Mouse (Mus musculus) heart, postnatal 0 days (tissue): Measurements from ENCODE around the gene Rtcb. TPM values are rescaled to one million over a fixed set of nuclear protein-coding genes. Genes with fewer than 3 reads are reported as not detected.

Source experiments
- ATAC-seq: fragments of 200-750 bp; cut with Nextera tagmentation; 2 replicates; pipeline ENCODE4 v1.8.0; 2017; ENCODE audit warnings: low read depth, moderate number of reproducible peaks, moderate library complexity; ENCODE audit not compliant: insufficient read depth
- DNase-seq: peaks from one replicate; pipeline ENCODE4 v3.0.0-alpha.2; 2016; ENCODE audit warnings: low spot score
- H3K27ac ChIP-seq: fragments of 300-500 bp; sonication (generic); 2 replicates; pipeline ENCODE4 v1.5.1; 2014; ENCODE audit warnings: low read depth, mild to moderate bottlenecking
- H3K27me3 ChIP-seq: fragments of 300-500 bp; sonication (generic); 2 replicates; pipeline ENCODE4 v1.6.1; 2014; ENCODE audit warnings: low read length, mixed read lengths; ENCODE audit not compliant: control insufficient read depth, insufficient read depth
- H3K36me3 ChIP-seq: fragments of 300-500 bp; sonication (generic); replicated peaks from 2 replicates; pipeline ENCODE4 v1.6.1; 2014; ENCODE audit warnings: low read length, mixed read lengths; ENCODE audit not compliant: control insufficient read depth, insufficient read depth
- H3K4me1 ChIP-seq: fragments of 300-500 bp; sonication (generic); 2 replicates; pipeline ENCODE4 v1.6.1; 2014; ENCODE audit warnings: antibody characterized with exemption; ENCODE audit not compliant: control insufficient read depth, insufficient read depth
- H3K4me2 ChIP-seq: fragments of 300-500 bp; sonication (generic); 2 replicates; pipeline ENCODE4 v1.6.1; 2014; ENCODE audit warnings: low read depth, mild to moderate bottlenecking, low read length, moderate library complexity
- H3K4me3 ChIP-seq: fragments of 300-500 bp; sonication (generic); 2 replicates; pipeline ENCODE4 v1.5.1; 2014; ENCODE audit warnings: low read depth, low read length
- H3K9ac ChIP-seq: fragments of 300-500 bp; sonication (generic); replicated peaks from 2 replicates; pipeline ENCODE4 v1.6.1; 2014; ENCODE audit warnings: low read depth, low read length, mixed read lengths
- H3K9me3 ChIP-seq: fragments of 300-500 bp; sonication (generic); replicated peaks from 2 replicates; pipeline ENCODE4 v1.6.1; 2016; ENCODE audit warnings: low read length; ENCODE audit not compliant: control insufficient read depth
- CTCF ChIP-seq: IDR thresholded peaks from 2 replicates; pipeline ENCODE4 v1.5.1; 2016; ENCODE audit warnings: antibody characterized with exemption, control low read depth, low read depth
- EP300 ChIP-seq: IDR thresholded peaks from 2 replicates; pipeline ENCODE4 v1.6.1; 2016; ENCODE audit warnings: antibody characterized with exemption, low read depth
- WGBS: fragments of 180-500 bp; shearing (Covaris S2); extraction: QIAGEN DNeasy Blood & Tissue Kit; methylation state at CpG from one replicate; pipeline ENCODE4 v1.1.7; 2014; 5-methylcytosine and 5-hydroxymethylcytosine counted together
- polyA plus RNA-seq: library from polyadenylated mRNA; unstranded; fragments of >200 nt; fragmentation: Nextera tagmentation; extraction: Ambion mirVana; gene quantifications from 2 replicates; pipeline ENCODE4 v1.2.1, GENCODE M21; 2015
- total RNA-seq: library from RNA; depleted of rRNA; stranded (reverse); fragments of >200 nt; gene quantifications from 2 replicates; pipeline ENCODE4 v1.2.3, GENCODE M21; 2014; ENCODE audit warnings: low replicate concordance

Rtcb gene
- total and polyA plus RNA-seq, 2 experiments from 2014 or later, result 45.9 to 101 TPM

DNA sequence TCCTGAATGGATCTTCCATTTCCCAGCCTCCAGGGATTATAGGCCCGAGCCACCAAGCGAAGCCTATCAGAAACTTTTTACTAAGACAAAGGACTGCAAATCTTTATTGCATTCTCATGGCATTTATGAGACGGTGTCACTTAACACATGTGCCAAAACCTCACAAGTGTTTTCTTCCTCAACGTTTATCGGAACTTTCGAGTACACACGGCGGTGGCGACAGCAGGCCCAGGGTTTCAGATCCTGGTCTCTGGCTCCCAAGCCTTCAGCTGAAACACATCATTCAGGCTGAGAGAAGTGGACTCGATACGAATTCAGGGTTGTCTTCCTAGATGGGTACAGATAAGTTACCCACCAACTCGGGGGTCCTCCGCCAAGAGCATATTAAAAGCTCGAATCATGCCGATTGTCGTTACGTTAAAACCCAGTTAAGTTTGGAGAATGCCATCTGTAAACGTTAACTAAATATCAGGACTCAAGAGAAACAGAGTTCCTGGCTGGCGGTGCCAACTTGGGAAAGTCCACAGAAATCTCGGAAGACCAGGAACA lies 678 bp downstream of the Rtcb start:
- Histone ChIP-seq H3K4me2 (peak overlapping the region; percentile 89), H3K27ac (peak overlapping the region; percentile 82), H3K36me3 (peaks cover 26% of the 10 kb centered on the region), H3K9ac (peak overlapping the region; percentile 95), H3K9me3 (no peaks in the 10 kb centered on the region), H3K4me1 (peaks cover 4% of the 10 kb centered on the region; the same call in 1 of the 2 replicates), H3K4me3 (peak overlapping the region; percentile 92), H3K27me3 (no peaks in the 10 kb centered on the region)
- ATAC-seq (no peak), DNase-seq (no peak)
- TF ChIP-seq EP300, result no peak
- no peak for TF ChIP-seq CTCF
- 2% methylated on average over 20 of the region's 20 CpGs for WGBS

DNA sequence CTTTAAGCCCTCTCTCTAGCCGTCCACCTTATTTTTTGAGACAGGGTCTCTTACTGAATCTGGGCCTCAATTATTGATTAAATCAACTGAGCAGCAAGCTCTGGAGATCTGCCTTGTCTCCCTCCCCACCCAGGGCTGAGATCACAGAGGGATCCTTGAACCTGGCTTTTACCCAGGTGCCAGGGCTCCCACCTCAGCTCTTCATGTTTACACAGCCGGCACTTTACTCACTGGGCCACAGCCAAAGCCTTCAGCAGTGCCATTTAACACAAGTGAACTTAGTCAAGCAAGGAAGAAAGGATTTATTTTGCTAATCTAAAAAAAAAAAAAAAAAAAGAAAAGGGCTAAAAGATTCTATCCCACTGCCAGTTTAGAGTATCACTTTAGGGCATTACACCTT lies 3.2 kb downstream of the Rtcb start:
- no peak overlapping the region for H3K9ac ChIP-seq
- no peak for ATAC-seq
- H3K27ac ChIP-seq, result no peak overlapping the region
- DNase-seq, result no peak
- H3K4me3 ChIP-seq, result no peak overlapping the region
- H3K4me2 ChIP-seq, result no peak overlapping the region
- H3K4me1 ChIP-seq, result peaks cover 4% of the 10 kb centered on the region; the same call in 1 of the 2 replicates
- peaks cover 43% of the 10 kb centered on the region for H3K36me3 ChIP-seq
- TF ChIP-seq CTCF (no peak), EP300 (no peak)
- H3K27me3 ChIP-seq, result no peaks in the 10 kb centered on the region
- no peaks in the 10 kb centered on the region for H3K9me3 ChIP-seq
- 68% methylated on average over 2 of the region's 2 CpGs for WGBS

- WGBS, result 63% methylated on average over 3 of the region's 3 CpGs
- Histone ChIP-seq H3K9me3 (no peaks in the 10 kb centered on the region), H3K9ac (no peak overlapping the region), H3K27me3 (no peaks in the 10 kb centered on the region), H3K36me3 (peaks cover 53% of the 10 kb centered on the region), H3K4me3 (no peak overlapping the region), H3K27ac (no peak overlapping the region), H3K4me1 (peaks cover 4% of the 10 kb centered on the region; the same call in 1 of the 2 replicates), H3K4me2 (no peak overlapping the region)
- no peak; the same call in 1 of the 2 replicates for ATAC-seq
- no peak for DNase-seq
- TF ChIP-seq EP300, result no peak
Observed at GRCm38 (mm10) chr10:85953401-85953800, 4.2 kb downstream of the Rtcb start.

DNA sequence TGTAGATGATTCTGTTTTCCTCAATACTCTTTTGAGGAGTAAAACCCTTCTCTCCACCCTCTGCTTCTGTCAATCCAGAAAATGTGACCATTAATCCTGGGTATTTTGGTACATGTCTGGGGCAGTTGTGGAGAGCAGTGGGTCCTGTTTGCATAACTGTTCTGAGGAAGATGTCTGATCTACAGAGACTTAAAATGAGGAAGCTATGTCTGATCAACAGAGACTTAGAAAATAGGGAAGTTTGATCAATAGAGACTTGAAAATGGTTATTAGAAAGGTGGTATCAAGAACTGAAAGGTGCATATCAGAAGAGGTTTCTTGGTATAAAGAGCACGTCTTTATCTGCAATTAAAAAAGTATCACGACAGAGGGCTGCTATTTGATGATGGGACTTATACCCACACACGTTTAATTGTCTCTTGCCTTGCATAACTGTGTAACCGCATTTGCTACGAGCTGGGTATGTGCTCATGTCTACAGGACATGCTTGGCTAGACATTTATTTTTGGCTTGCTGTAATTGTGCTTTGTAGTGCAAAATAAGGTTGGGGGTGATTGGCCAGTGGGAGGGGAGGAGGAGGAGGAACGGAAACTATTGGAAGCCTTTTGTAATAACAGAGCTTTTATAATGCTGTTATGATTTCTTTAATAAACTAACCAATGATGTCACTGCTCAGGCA lies 5.7 kb downstream of the Rtcb start:
- DNase-seq (no peak), ATAC-seq (no peak)
- H3K4me1 ChIP-seq, result peaks cover 4% of the 10 kb centered on the region; the same call in 1 of the 2 replicates
- H3K9ac ChIP-seq, result no peak overlapping the region
- TF ChIP-seq CTCF (no peak), EP300 (no peak)
- H3K9me3 ChIP-seq, result no peaks in the 10 kb centered on the region
- H3K27ac ChIP-seq, result no peak overlapping the region
- WGBS, result 76% methylated on average over 6 of the region's 6 CpGs
- no peak overlapping the region for H3K4me3 ChIP-seq
- peaks cover 63% of the 10 kb centered on the region for H3K36me3 ChIP-seq
- no peak overlapping the region for H3K4me2 ChIP-seq
- no peaks in the 10 kb centered on the region for H3K27me3 ChIP-seq

DNA sequence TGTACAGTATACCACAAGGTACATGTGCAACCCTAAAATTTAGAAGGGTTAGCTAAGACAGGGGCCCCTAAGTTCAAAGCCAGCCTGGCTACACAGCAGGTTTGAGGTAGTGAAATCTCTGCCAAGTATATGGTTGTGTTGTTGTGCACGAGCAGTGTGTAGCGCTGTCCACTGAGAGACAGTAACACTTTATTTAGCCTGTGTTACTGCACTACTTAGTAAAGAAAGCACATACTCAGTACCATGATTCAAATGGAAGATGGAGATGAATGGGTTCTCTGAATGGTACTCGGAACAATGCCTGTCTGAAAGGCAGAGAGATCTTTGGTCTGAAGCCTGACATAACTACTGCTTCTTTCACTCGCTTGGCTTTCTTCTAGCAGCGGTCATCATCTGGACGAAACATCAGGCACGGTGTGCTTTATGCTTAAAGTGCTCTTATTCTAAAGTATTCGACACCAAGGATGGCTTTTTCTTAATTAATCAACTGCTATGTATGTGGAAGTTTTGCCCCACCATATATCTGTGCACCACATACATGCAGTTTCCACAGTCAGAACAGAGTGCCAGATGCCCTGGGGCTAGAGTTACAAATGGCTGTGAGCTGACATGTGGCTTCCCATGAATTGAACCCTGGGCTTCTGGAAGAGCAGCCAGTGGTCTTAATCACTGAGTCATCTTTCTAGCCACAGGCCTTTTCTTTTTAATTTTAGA lies 9.0 kb downstream of the Rtcb start:
- TF ChIP-seq CTCF, result no peak
- no peak for TF ChIP-seq EP300
- ATAC-seq, result no peak
- Histone ChIP-seq H3K4me1 (no peaks in the 10 kb centered on the region), H3K27me3 (no peaks in the 10 kb centered on the region), H3K9me3 (no peaks in the 10 kb centered on the region), H3K36me3 (peaks cover 82% of the 10 kb centered on the region), H3K27ac (no peak overlapping the region), H3K4me2 (no peak overlapping the region), H3K4me3 (no peak overlapping the region), H3K9ac (no peak overlapping the region)
- WGBS, result 95% methylated on average over 8 of the region's 8 CpGs
- no peak for DNase-seq
